ENCODE assay signal across 8 mouse cellular contexts in genomic region chr5:143634550-143635112, GRCm38 (mm10). TPM values are rescaled to one million over a fixed set of nuclear protein-coding genes. Genes with fewer than 3 reads are reported as not detected.
DNase-seq lines count a peak whose midpoint lies in the region; ATAC-seq and TF ChIP-seq lines count a peak whose summit lies in the region.

No protein-coding gene starts in this region.

- H3K9ac ChIP-seq in intestine, embryonic 15.5 days, result no peak overlapping the region
- H3K9ac ChIP-seq in intestine, embryonic 16.5 days (ENCODE audit: low read depth, low read length), result no peak overlapping the region; the same call in 1 of the 2 replicates
- H3K9ac ChIP-seq in embryonic facial prominence, embryonic 12.5 days, result peak overlapping the region; percentile 12; the same call in 1 of the 2 replicates
- H3K9ac ChIP-seq in heart, embryonic 14.5 days (ENCODE audit: low read length), result no peak overlapping the region
- peak overlapping the region; percentile 46; the same call in 1 of the 2 replicates for H3K9ac ChIP-seq in liver, embryonic 14.5 days (replicated peaks)

- no peaks in the 10 kb centered on the region for H3K27me3 ChIP-seq in intestine, embryonic 15.5 days (replicated peaks)
- H3K27me3 ChIP-seq in intestine, embryonic 16.5 days (replicated peaks; ENCODE audit: control insufficient read depth, insufficient read depth, low read length), result no peaks in the 10 kb centered on the region
- no peaks in the 10 kb centered on the region for H3K27me3 ChIP-seq in embryonic facial prominence, embryonic 12.5 days
- H3K27me3 ChIP-seq in heart, embryonic 14.5 days (ENCODE audit: control insufficient read depth, insufficient read depth, low read length), result no peaks in the 10 kb centered on the region
- no peaks in the 10 kb centered on the region for H3K27me3 ChIP-seq in liver, embryonic 14.5 days (ENCODE audit: control insufficient read depth, insufficient read depth, low read length)

- 0 out of 2 replicates have a peak overlapping the region, but pooled peaks have one; percentile 0 for H3K4me2 ChIP-seq in intestine, embryonic 15.5 days (replicated peaks)
- no peak overlapping the region for H3K4me2 ChIP-seq in intestine, embryonic 16.5 days (ENCODE audit: low read depth, low read length)
- 0 out of 2 replicates have a peak overlapping the region, but pooled peaks have one; percentile 11 for H3K4me2 ChIP-seq in embryonic facial prominence, embryonic 12.5 days (replicated peaks)
- 0 out of 2 replicates have a peak overlapping the region, but pooled peaks have one; percentile 11 for H3K4me2 ChIP-seq in heart, embryonic 14.5 days (ENCODE audit: low read length)
- H3K4me2 ChIP-seq in liver, embryonic 14.5 days (ENCODE audit: low read depth), result peak overlapping the region; percentile 23

- TF ChIP-seq EP300 in liver, embryonic 14.5 days (IDR thresholded peaks at IDR 0.05; ENCODE audit: low read depth), result no peak

- peak; percentile 21; the same call in 1 of the 2 replicates for ATAC-seq in intestine, embryonic 15.5 days
- no peak for ATAC-seq in intestine, embryonic 16.5 days
- no peak for ATAC-seq in embryonic facial prominence, embryonic 12.5 days (ENCODE audit: insufficient number of reproducible peaks, insufficient read depth, low FRiP score, low TSS enrichment)
- ATAC-seq in heart, embryonic 14.5 days (ENCODE audit: insufficient number of reproducible peaks, insufficient read depth, low FRiP score, low read depth), result no peak; the same call in 1 of the 2 replicates
- ATAC-seq in liver, embryonic 14.5 days (ENCODE audit: insufficient read depth), result no peak

- H3K4me3 ChIP-seq in intestine, embryonic 15.5 days (replicated peaks), result no peak overlapping the region
- H3K4me3 ChIP-seq in intestine, embryonic 16.5 days (ENCODE audit: low read length), result no peak overlapping the region
- no peak overlapping the region for H3K4me3 ChIP-seq in embryonic facial prominence, embryonic 12.5 days
- no peak overlapping the region for H3K4me3 ChIP-seq in heart, embryonic 14.5 days (ENCODE audit: control insufficient read depth in 1 of 2, insufficient read depth in 1 of 2, low read depth in 1 of 2, low read length in 2 of 2)
- no peak overlapping the region for H3K4me3 ChIP-seq in liver, embryonic 14.5 days (ENCODE audit: insufficient read depth in 1 of 2, low read depth in 2 of 2, low read length in 2 of 2)

- DNase-seq in liver, embryonic 14.5 days (ENCODE audit: low read depth in 3 of 3, low spot score in 3 of 3), result no peak
- DNase-seq in yolk sac, embryonic 10.5 days (ENCODE audit: low spot score), result no peak
- no peak for DNase-seq in MN1 (ENCODE audit: low spot score)
- DNase-seq in gastrocnemius, postnatal 36 days, result no peak

- no peaks in the 10 kb centered on the region for H3K36me3 ChIP-seq in intestine, embryonic 15.5 days
- no peaks in the 10 kb centered on the region for H3K36me3 ChIP-seq in intestine, embryonic 16.5 days (ENCODE audit: control insufficient read depth, insufficient read depth, low read length)
- H3K36me3 ChIP-seq in embryonic facial prominence, embryonic 12.5 days, result no peaks in the 10 kb centered on the region
- H3K36me3 ChIP-seq in heart, embryonic 14.5 days (ENCODE audit: control insufficient read depth, insufficient read depth, low read length), result no peaks in the 10 kb centered on the region
- peaks cover 3% of the 10 kb centered on the region; the same call in 1 of the 2 replicates for H3K36me3 ChIP-seq in liver, embryonic 14.5 days (replicated peaks; ENCODE audit: control insufficient read depth, insufficient read depth, low read depth)

- 50% methylated on average over 12 of the region's 12 CpGs for WGBS in intestine, embryonic 15.5 days
- WGBS in intestine, embryonic 16.5 days, result 56% methylated on average over 12 of the region's 12 CpGs
- WGBS in embryonic facial prominence, embryonic 12.5 days, result 35% methylated on average over 12 of the region's 12 CpGs
- 43% methylated on average over 12 of the region's 12 CpGs for WGBS in heart, embryonic 14.5 days
- WGBS in liver, embryonic 14.5 days (ENCODE audit: insufficient replicate concordance), result 46% methylated on average over 12 of the region's 12 CpGs

- intact Hi-C loops in gastrocnemius, postnatal 36 days (cut with DNase I), result no loop called here

- TF ChIP-seq CTCF in liver, embryonic 14.5 days (IDR thresholded peaks at IDR 0.05; ENCODE audit: low read depth), result no peak

- H3K4me1 ChIP-seq in intestine, embryonic 15.5 days (replicated peaks), result peaks cover 46% of the 10 kb centered on the region
- peaks cover 39% of the 10 kb centered on the region for H3K4me1 ChIP-seq in intestine, embryonic 16.5 days (ENCODE audit: control insufficient read depth, insufficient read depth, low read length)
- H3K4me1 ChIP-seq in embryonic facial prominence, embryonic 12.5 days, result peaks cover 73% of the 10 kb centered on the region
- H3K4me1 ChIP-seq in heart, embryonic 14.5 days (ENCODE audit: control insufficient read depth in 2 of 2, insufficient read depth in 2 of 2, low read length in 2 of 2), result peaks cover 16 to 62% of the 10 kb centered on the region in 2 experiments
- peaks cover 75 to 79% of the 10 kb centered on the region in 2 experiments for H3K4me1 ChIP-seq in liver, embryonic 14.5 days (replicated peaks; ENCODE audit: control insufficient read depth in 2 of 2, insufficient read depth in 2 of 2, low read length in 1 of 2)

- H3K27ac ChIP-seq in intestine, embryonic 15.5 days, result peak overlapping the region; percentile 13
- no peak overlapping the region for H3K27ac ChIP-seq in intestine, embryonic 16.5 days (ENCODE audit: low read length)
- 0 out of 2 replicates have a peak overlapping the region, but pooled peaks have one; percentile 3 for H3K27ac ChIP-seq in embryonic facial prominence, embryonic 12.5 days
- peak overlapping the region in 1 of 2 experiments; percentile 55; a peak in 2 of 4 replicates for H3K27ac ChIP-seq in heart, embryonic 14.5 days (replicated peaks in 1 of 2; ENCODE audit: control insufficient read depth in 1 of 2, insufficient read depth in 1 of 2, low read depth in 2 of 2, low read length in 2 of 2)
- peak overlapping the region; percentile 49 for H3K27ac ChIP-seq in liver, embryonic 14.5 days

- H3K9me3 ChIP-seq in intestine, embryonic 15.5 days, result no peaks in the 10 kb centered on the region
- H3K9me3 ChIP-seq in intestine, embryonic 16.5 days (ENCODE audit: control insufficient read depth, low read length), result no peaks in the 10 kb centered on the region
- no peaks in the 10 kb centered on the region for H3K9me3 ChIP-seq in embryonic facial prominence, embryonic 12.5 days
- no peaks in the 10 kb centered on the region for H3K9me3 ChIP-seq in heart, embryonic 14.5 days (ENCODE audit: control insufficient read depth, low read length)
- no peaks in the 10 kb centered on the region for H3K9me3 ChIP-seq in liver, embryonic 14.5 days (ENCODE audit: control insufficient read depth, low read length)

RNA-seq across cellular contexts. Expression of gene Cyth3, which starts 12.4 kb away (rescaled TPM):
- 43.7 and 44.3 TPM in 2 replicates for polyA plus RNA-seq in intestine, embryonic 15.5 days (2015; fragmentation: Nextera tagmentation; extraction: Ambion mirVana)
- polyA plus RNA-seq in intestine, embryonic 16.5 days (2015; fragmentation: Nextera tagmentation; extraction: Ambion mirVana), result 42.5 and 43.3 TPM in 2 replicates
- polyA plus RNA-seq in embryonic facial prominence, embryonic 12.5 days (2016; fragmentation: Nextera tagmentation; extraction: Ambion mirVana), result 46.0 and 48.7 TPM in 2 replicates
- polyA plus RNA-seq in heart, embryonic 14.5 days (2014; fragmentation: Nextera tagmentation; extraction: Ambion mirVana), result 49.2 and 56.2 TPM in 2 replicates
- 20.7 and 24.1 TPM in 2 replicates for polyA plus RNA-seq in liver, embryonic 14.5 days (2012; rRNA removed)
- 28.1 and 33.5 TPM in 2 replicates for polyA plus RNA-seq in liver, embryonic 14.5 days (2014; fragmentation: Nextera tagmentation; extraction: Ambion mirVana)
- 10 to 100 TPM; 12.2 to 13.8 TPM for total RNA-seq in gastrocnemius, postnatal 36 days (2021)

Comparison
In these comparisons a context has a peak if more than half of its experiments do, and no peak if none do; other contexts are left out.
1. H3K9ac ChIP-seq: peak in embryonic facial prominence, embryonic 12.5 days (single experiment) and liver, embryonic 14.5 days (single experiment); none in intestine, embryonic 15.5 days (single experiment), intestine, embryonic 16.5 days (single experiment) and heart, embryonic 14.5 days (single experiment).